Mouse (Mus musculus) embryonic fibroblast, embryonic 13.5 days (primary cell): ENCODE data around the gene Rtn4r. TPM values are rescaled to one million over a fixed set of nuclear protein-coding genes. Genes with fewer than 3 reads are reported as not detected.
A peak's percentile ranks its signal among the peaks of the same experiment; 100 is the strongest.

ENCODE experiments used
- H3K27ac ChIP-seq: 2 replicates; pipeline ENCODE4 v1.5.1; 2012; ENCODE audit warnings: low read length, control low read depth, inconsistent platforms; ENCODE audit not compliant: insufficient read depth
- H3K4me1 ChIP-seq: 2 replicates; pipeline ENCODE4 v1.6.1; 2011; ENCODE audit warnings: low read length; ENCODE audit not compliant: control insufficient read depth, insufficient read depth
- H3K4me3 ChIP-seq: 2 replicates; pipeline ENCODE4 v1.5.1; 2011; ENCODE audit warnings: mild to moderate bottlenecking, control low read depth, low read length; ENCODE audit not compliant: insufficient read depth
- CTCF ChIP-seq: IDR thresholded peaks from 2 replicates; pipeline ENCODE4 v1.5.1; 2011; ENCODE audit warnings: mild to moderate bottlenecking, control low read depth, low read length, moderate library complexity, borderline replicate concordance; ENCODE audit not compliant: insufficient read depth
- POLR2A ChIP-seq: IDR thresholded peaks from 2 replicates; pipeline ENCODE4 v1.6.1; 2011; ENCODE audit warnings: low read depth, mild to moderate bottlenecking, control low read depth, low read length, moderate library complexity
- polyA plus RNA-seq: library from polyadenylated mRNA; stranded (reverse); fragments of >200 nt; gene quantifications from 2 replicates; pipeline ENCODE4 v1.2.4, GENCODE M21; 2011; ENCODE audit warnings: low read depth; ENCODE audit not compliant: missing spikeins, insufficient read length

Rtn4r gene
- polyA plus RNA-seq, 1 experiment, result 1.4 TPM

GRCm38 (mm10) chr16:18124040-18124439 lies 3.4 kb upstream of the Rtn4r start:
- H3K4me3 ChIP-seq, result no peak overlapping the region
- H3K4me1 ChIP-seq, result peaks cover 6% of the 10 kb centered on the region

DNA sequence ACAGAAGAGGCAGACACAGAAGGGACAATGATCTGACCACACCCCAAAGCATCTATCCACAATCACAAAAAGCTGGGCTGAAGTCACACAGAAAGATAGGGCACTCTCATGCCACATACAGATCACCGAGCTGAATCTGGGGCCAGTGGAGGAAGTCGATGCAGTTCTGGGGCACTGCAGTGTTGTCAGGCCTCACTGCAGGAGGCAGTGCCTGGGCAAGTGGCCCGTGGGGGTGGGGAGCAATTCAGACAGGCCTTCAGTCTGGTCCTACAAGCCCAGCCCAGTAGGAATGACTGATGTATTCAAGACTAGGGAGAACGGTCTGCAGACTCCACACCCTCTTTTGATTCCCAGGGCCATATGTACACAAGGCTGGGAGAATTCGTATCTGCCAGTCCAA lies 2.8 kb upstream of the Rtn4r start:
- no peak overlapping the region for H3K27ac ChIP-seq
- H3K4me3 ChIP-seq, result no peak overlapping the region
- peaks cover 6% of the 10 kb centered on the region for H3K4me1 ChIP-seq
- TF ChIP-seq POLR2A, result no peak
- TF ChIP-seq CTCF, result no peak

More at GRCm38 (mm10) chr16:18124040-18124439, 3.4 kb upstream of the Rtn4r start:
- H3K27ac ChIP-seq, result no peak overlapping the region
- no peak for TF ChIP-seq POLR2A

DNA sequence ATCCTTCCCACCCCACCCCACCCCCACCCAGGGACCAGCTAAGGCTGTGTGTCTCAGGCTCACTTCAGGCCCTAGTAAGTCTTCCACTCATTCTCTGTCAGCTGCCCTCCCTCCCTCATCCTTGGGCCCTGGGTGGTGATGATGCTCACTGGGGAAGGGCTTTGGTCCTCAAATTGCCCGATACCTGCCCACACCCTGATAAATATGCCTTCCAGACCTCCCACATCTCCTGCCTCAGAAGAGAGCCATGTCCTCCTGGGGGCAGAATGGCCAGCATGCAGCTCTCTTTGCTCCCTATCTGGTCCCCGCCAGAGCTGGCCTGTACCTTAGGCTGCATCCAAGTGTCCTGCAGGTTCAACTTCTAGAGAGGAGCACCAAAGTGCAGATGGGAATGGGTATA lies 2.3 kb upstream of the Rtn4r start:
- H3K4me1 ChIP-seq, result peaks cover 6% of the 10 kb centered on the region
- H3K4me3 ChIP-seq, result no peak overlapping the region
- TF ChIP-seq CTCF (no peak), POLR2A (no peak)
- no peak overlapping the region for H3K27ac ChIP-seq

DNA sequence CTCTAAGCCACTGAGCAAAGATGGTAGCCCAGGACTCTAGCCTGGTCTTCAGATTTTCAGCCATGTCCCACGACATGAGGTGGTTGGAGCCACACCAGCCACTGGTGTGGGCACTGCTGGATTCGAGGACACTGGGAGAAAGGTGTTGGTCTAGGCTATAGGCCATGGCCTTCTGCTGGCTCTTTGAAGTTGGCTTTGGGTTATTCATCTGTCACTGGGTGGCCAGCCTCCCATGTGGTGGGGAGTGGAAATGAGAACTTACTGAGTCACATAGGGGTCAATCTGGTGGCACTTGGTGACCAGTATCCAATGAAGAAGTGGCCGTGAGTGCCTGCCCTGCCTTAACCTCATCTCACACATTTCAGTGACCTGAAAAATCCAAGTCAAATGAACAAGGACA lies 1.2 kb upstream of the Rtn4r start:
- no peak for TF ChIP-seq POLR2A
- TF ChIP-seq CTCF, result no peak
- Histone ChIP-seq H3K27ac (no peak overlapping the region), H3K4me1 (peaks cover 6% of the 10 kb centered on the region), H3K4me3 (no peak overlapping the region)

DNA sequence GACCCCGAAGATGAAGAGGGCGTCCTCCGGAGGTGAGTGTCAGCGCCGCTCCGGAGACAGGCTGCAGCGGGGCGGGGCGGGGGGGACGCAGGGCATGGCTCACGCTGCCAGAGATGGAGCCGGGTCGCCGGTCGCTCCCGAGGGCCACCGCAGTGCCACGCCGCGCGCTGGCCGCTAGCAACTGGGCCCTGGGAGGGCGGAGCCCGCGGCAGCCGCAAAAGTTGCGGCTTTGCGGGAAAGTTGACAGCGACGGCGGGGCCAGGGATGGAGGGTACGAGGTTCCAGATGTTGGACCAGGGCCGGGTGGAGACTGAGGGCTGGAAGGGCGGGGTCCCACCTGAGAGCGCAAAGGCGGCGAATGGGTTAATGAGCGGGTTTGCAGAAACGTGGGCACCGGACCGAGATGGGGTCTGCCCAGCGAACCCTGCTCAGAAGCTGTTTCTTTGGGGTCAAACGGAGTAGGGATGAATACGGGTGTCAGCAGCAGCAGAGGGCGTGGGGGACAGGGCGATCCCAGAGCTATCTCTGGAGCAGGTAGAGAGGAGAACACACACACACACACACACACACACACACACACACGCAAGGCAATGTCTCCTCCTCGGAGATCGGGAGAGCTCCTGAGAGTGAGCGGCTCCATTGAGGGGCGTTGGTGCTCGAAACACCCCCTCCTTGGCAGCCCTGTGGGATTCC lies 575 bp downstream of the Rtn4r start:
- TF ChIP-seq CTCF (no peak), POLR2A (no peak)
- Histone ChIP-seq H3K27ac (no peak overlapping the region), H3K4me3 (peak overlapping the region; percentile 43), H3K4me1 (peaks cover 6% of the 10 kb centered on the region)

- Histone ChIP-seq H3K4me1 (peaks cover 2% of the 10 kb centered on the region; the same call in 1 of the 2 replicates), H3K4me3 (no peak overlapping the region), H3K27ac (no peak overlapping the region)
- no peak for TF ChIP-seq CTCF
- TF ChIP-seq POLR2A, result no peak
Measured at GRCm38 (mm10) chr16:18128564-18128935, 1.1 kb downstream of the Rtn4r start.

DNA sequence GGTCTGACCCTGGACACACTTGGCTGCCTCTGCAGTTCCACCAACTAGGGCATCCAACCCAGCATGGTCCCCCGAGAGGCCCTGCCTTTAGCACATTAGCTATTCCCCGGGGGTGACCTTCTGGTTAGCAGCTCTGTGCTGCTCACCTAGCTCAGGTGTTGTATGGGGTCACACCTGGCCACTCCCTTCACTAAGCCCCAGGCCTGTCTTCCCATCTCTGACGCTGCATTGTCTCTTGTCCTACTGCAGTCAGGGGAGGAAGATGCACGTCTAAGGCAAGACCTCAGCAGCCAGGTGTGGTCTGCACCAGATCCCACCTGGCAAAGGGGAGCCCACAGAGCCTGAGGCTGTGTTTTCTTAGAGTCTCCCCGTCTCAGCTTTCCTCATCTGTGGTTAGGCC lies 2.0 kb downstream of the Rtn4r start:
- H3K4me1 ChIP-seq, result no peaks in the 10 kb centered on the region
- no peak for TF ChIP-seq POLR2A
- TF ChIP-seq CTCF, result no peak
- no peak overlapping the region for H3K4me3 ChIP-seq
- no peak overlapping the region for H3K27ac ChIP-seq

DNA sequence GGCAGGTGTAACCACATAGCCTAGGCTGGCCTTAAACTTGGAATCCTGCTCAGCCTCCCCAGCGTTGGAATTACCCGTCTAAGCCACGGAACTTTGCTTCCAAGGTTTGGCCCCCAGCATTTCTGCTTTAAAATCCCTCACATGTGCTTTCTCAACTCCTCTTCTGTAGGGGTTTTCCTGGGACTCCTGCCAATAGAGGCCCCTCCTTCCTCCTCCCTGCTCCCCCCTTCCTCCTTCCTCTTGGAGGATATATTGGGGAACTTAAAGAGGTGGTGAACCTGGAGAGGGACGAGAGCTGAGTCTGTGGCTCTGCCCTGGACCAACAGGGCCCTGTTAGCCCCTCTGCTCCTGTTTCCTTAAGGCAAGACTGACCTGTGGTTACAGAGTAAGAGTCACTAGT lies 2.8 kb downstream of the Rtn4r start:
- H3K4me3 ChIP-seq, result no peak overlapping the region
- no peak for TF ChIP-seq POLR2A
- no peak for TF ChIP-seq CTCF
- no peak overlapping the region for H3K27ac ChIP-seq

GRCm38 (mm10) chr16:18130705-18131104 lies 3.3 kb downstream of the Rtn4r start:
- Histone ChIP-seq H3K4me3 (no peak overlapping the region), H3K4me1 (no peaks in the 10 kb centered on the region), H3K27ac (no peak overlapping the region)
- TF ChIP-seq POLR2A (no peak), CTCF (no peak)

More for the DNA sequence above, 2.8 kb downstream of the Rtn4r start:
- H3K4me1 ChIP-seq, result no peaks in the 10 kb centered on the region

GRCm38 (mm10) chr16:18131245-18131939 lies 4.0 kb downstream of the Rtn4r start:
- no peak for TF ChIP-seq CTCF
- no peak for TF ChIP-seq POLR2A
- Histone ChIP-seq H3K4me3 (no peak overlapping the region), H3K4me1 (no peaks in the 10 kb centered on the region), H3K27ac (no peak overlapping the region)

GRCm38 (mm10) chr16:18132026-18132425 lies 4.6 kb downstream of the Rtn4r start:
- no peak overlapping the region for H3K4me3 ChIP-seq
- no peak overlapping the region for H3K27ac ChIP-seq
- TF ChIP-seq CTCF (no peak), POLR2A (no peak)
- H3K4me1 ChIP-seq, result no peaks in the 10 kb centered on the region
